Mouse (Mus musculus) erythroblast, embryonic 14.5 days (primary cell): ENCODE results near the gene Mon2.

Experiments
- GATA1 ChIP-seq: IDR thresholded peaks from 2 replicates; pipeline ENCODE4 v1.6.1; 2012; ENCODE audit warnings: low read length, inconsistent platforms, mixed read lengths
- TAL1 ChIP-seq: IDR thresholded peaks from 3 replicates; pipeline ENCODE4 v1.6.1; 2012; ENCODE audit warnings: low read length, inconsistent platforms, mixed read lengths

- no peak for TF ChIP-seq GATA1
- no peak for TF ChIP-seq TAL1
Measured at GRCm38 (mm10) chr10:123001363-123001762, 74.9 kb downstream of the Mon2 start.
